Mouse (Mus musculus) kidney, adult 18-20 months (tissue): ENCODE measurements at regions not wholly inside any gene's neighbourhood (a gene's known extent, or its start where the extent isn't known, plus 50 kb on each side); places are given as distances from the start of the nearest gene placed in this dataset.

Experiments
- DNase-seq: peaks from one replicate; pipeline ENCODE4 v3.0.0; 2021

- DNase-seq = no peak
Measured at GRCm38 (mm10) chr1:163190841-163191240, 105.4 kb upstream of the Mroh9 start.

- DNase-seq = no peak
Measured at GRCm38 (mm10) chr1:163181851-163182250, 96.4 kb upstream of the Mroh9 start.

GRCm38 (mm10) chr1:163177011-163177410 lies 91.5 kb upstream of the Mroh9 start:
- DNase-seq = no peak

GRCm38 (mm10) chr1:163167051-163167450 lies 81.6 kb upstream of the Mroh9 start:
- DNase-seq = peak; percentile 24

- no peak for DNase-seq
Measured at GRCm38 (mm10) chr1:163163636-163164035, 78.2 kb upstream of the Mroh9 start.

- no peak for DNase-seq
Measured at GRCm38 (mm10) chr1:163159911-163160310, 74.4 kb upstream of the Mroh9 start.

- DNase-seq = no peak
Measured at GRCm38 (mm10) chr1:163158491-163158890, 73.0 kb upstream of the Mroh9 start.

- peak; percentile 54 for DNase-seq
Measured at GRCm38 (mm10) chr1:163150203-163150855, 64.9 kb upstream of the Mroh9 start.

- no peak for DNase-seq
Measured at GRCm38 (mm10) chr1:163146641-163147040, 61.2 kb upstream of the Mroh9 start.

- DNase-seq = no peak
Measured at GRCm38 (mm10) chr1:163143113-163143512, 57.6 kb upstream of the Mroh9 start.

GRCm38 (mm10) chr1:163141471-163141870 lies 56.0 kb upstream of the Mroh9 start:
- no peak for DNase-seq

GRCm38 (mm10) chr1:163138179-163138578 lies 52.7 kb upstream of the Mroh9 start:
- no peak for DNase-seq
